Mouse (Mus musculus) CH12F3 (cell line): Measurements from ENCODE around the gene Eef1akmt1.

Experiments
- in situ Hi-C: fragments of 300-500 bp; cut with MboI; formaldehyde crosslinking; loops from 2 replicates; pipeline ENCODE4 v1.14.3; 2020; ENCODE audit warnings: low sequenced_read_pairs

Eef1akmt1 gene

DNA sequence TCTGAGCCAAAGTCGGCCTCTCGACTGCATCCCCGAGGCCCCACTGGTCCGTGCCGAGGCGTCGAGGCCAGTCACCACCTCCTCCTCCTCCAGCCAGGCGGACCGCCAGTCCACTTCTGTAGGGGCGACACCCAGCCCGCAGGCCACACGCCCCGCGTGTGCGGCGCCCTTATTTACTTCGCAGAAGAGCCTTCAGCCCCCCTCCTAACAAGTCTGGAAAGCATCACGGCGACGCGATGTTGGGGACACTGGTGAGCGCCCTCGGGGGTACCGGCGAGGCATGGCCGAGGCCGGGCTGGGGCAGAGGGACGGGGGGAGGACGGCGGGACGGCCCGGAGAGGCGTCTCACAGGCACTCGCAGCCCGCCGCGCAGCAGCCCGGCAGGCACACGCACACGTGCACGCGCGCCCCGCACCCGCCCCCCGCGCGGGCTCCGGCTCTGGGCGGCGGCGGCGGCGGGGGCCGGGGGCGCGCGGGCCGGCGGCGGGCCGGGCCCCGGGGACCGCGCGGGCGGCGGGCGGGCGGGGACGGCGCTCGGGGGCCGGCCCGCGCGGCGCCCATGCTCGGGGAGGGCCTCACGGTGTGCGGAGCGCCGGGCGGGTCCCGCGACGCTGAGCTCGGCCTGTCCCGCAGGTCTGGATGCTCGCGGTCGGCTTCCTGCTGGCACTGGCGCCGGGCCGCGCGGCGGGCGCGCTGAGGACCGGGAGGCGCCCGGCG lies 46.6 kb downstream of the Eef1akmt1 start, which contains the start of gene Il17d:
Gene Il17d (plus strand): TSS at position 107 of the 717 bp plus-strand sequence.
- in situ Hi-C loops, result no loop called here

DNA sequence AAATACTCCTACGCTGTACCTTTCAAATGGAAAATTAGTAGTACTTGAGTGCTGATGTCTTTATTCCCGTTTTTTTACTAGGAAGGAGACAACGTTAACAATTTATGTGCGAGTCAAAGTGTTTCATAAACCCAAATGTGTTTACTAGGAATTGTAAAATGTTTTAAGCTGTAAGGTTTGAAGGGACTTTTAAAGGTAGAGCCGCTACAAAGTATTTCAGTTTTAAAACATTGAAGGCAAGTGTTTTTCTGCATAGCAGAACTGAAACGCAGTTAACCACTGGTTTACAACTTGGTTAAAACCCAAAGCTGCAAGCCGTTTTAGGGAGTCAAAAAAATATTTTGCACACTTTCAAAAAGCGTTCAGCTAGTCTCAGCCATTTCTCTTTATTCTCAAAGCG lies 47.6 kb downstream of the Eef1akmt1 start:
- in situ Hi-C loops, result no loop called here

DNA sequence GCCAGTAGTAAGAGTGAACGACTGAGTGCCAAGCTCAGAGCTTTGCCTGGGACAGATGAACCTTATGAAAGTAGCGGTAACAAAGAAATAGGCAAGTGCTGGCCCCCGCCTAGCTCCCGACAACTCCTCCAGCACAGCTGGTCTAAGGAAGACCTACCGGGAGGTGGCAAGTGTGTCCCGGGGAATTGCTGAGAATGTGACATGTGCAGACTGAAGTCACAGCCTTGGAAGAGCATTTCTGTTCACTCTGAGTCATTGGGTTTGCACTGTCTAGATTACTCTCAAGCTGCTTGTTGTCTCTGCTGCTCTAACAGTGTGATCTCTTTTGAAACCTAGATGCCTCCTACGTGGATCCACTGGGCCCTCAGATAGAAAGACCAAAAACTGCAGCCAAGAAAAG lies 54.4 kb downstream of the Eef1akmt1 start:
- in situ Hi-C loops, result no loop called here

DNA sequence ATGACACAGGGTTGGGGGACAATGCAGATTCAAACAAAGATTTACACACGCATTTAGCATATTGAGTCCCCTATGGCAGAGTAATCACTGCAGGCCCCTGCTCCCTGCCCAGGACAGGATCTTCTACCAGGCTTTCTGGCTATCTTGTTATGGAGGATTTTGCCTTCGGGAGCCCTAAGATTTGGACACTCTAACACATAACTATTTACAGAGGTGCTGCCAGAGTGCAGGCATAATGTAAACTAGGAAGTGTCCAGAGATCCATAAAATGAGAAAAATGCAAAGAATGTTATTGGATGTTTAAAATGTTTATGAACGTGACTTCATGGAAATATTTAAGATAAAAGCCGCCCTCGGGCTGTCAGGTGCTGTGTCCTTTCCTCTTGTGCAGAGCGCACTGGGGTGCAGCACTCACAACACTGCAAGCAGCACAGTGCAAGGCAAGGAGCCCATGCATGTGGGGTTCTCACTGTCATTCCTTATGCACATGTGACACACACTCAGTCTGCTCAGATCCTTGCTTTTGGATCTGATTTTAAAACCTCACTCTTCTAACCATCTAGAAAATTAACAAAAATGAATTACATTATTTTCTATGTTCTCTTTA lies 56.2 kb downstream of the Eef1akmt1 start:
- in situ Hi-C loops, result no loop called here

DNA sequence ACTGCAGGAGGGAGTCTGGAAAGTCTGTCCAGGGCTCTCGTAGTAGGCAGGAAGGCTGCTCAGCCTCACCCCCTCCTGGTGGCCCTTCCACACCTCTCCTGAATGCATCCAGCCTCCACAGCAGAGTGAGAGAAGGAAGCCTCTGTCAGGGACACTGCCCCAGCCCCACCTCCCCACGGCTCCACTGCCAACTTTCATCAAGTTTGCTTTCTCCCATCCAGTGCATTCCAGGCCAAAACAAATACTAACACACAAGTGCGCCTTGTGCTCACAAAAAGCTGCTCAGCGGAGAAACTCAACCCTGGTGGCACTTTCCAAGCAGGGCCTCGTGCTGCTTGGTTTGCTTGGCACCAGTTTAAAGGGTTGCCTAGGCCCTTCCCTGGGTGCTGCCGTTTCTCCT lies 61.9 kb downstream of the Eef1akmt1 start:
- in situ Hi-C loops, result no loop called here

DNA sequence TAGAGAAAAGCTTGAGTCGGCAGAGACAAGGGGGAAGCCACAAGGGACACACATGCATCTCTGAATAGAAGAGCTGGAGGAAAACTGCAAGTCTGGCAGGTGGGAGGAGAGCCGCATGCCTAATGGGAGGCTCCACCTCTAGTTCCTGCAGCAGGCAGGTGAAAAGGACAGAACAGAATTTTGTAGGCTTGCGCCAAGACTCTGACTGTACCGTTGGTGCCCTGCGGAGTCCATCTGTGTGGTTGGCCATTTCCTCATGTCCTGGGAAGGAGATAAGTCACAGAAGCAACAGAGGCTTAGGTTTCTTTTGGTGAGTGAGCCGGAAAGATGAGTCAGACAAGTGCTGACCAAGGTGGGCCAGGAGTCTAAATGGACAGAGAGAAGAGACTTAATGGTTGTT lies 67.7 kb downstream of the Eef1akmt1 start:
- in situ Hi-C loops, result no loop called here
